Mouse (Mus musculus) bone marrow macrophage, adult 2 months (primary cell): Measurements from ENCODE around the gene Alk.

ENCODE experiments used
- CTCF ChIP-seq: IDR thresholded peaks from 2 replicates; pipeline ENCODE4 v1.5.1; 2012; ENCODE audit warnings: low read depth, mild to moderate bottlenecking, low read length, moderate library complexity
- POLR2A ChIP-seq: IDR thresholded peaks from 2 replicates; pipeline ENCODE4 v1.6.1; 2012; ENCODE audit warnings: mild to moderate bottlenecking, low read depth, low read length, borderline replicate concordance

DNA sequence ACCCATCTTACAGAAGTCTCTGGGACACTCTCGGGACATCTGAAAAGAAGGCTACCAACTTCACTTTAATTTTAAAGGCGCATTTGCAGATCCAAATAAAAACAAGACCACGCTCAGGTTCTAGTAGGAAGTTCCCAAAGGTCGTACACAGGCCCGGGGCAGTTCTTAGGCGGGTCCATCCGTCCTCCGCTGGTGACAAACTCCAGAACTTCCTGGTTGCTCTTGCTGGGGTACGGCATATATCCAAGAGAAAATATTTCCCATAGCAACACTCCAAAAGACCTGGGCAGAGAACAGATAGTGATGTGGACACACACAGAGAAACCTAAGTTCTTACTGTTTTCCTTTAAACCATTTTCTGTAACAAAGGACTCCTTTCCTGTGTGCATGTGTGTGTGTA, 729.6 kb downstream of the Alk start:
- TF ChIP-seq CTCF (no peak), POLR2A (no peak)
